Mouse (Mus musculus) small intestine, adult 2 months (tissue): ENCODE measurements around the gene Sla2.

Source experiments
- CTCF ChIP-seq: fragments of 200-500 bp; IDR thresholded peaks from 2 replicates; pipeline ENCODE4 v1.5.1; 2012; ENCODE audit warnings: low read depth, mild to moderate bottlenecking, control low read depth, inconsistent platforms, low read length, moderate library complexity, mixed read lengths; ENCODE audit not compliant: insufficient replicate concordance, insufficient read length; ENCODE audit errors: extremely low read depth
- POLR2A ChIP-seq: fragments of 200-500 bp; IDR thresholded peaks from 2 replicates; pipeline ENCODE4 v1.6.1; 2012; ENCODE audit warnings: low read depth, mild to moderate bottlenecking, control low read depth, inconsistent platforms, low read length, moderate library complexity

- no peak for TF ChIP-seq POLR2A
- TF ChIP-seq CTCF = no peak
Measured at GRCm38 (mm10) chr2:156850505-156850904, 36.5 kb downstream of the Sla2 start.
